Mouse (Mus musculus): Measurements from ENCODE around the gene AI597479. TPM values are rescaled to one million over a fixed set of nuclear protein-coding genes. Genes with fewer than 3 reads are reported as not detected.
A peak's percentile ranks its signal among the peaks of the same experiment; 100 is the strongest.

The AI597479 gene
- total RNA-seq, 2 experiments from 2014 or later, result 14.2 to 20.9 TPM

DNA sequence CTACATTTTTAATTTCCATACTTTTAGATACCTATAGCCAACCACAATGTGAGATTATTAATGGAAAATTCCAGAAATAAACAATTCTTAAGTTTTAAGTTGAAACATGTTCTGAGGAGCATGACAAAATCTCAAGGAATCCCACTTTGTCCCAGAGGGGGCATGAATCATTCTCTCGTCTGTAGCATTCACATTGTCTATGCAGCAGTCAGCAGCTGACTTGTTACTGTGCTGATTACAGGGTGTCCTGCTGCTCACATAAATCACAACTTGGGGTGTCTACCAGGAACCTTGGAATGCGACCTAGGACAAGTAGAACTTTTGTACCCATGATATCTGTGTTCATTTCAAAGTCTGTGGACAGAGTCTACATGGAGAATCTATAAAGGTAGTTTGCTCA lies 49.0 kb downstream of the AI597479 start:
- intact Hi-C loops (cut with DNase I), result no loop called here
- DNase-seq, result no peak
- Histone ChIP-seq H3K4me3 (no peak overlapping the region), H3K27ac (no peak overlapping the region)
- TF ChIP-seq CTCF (IDR thresholded peaks at IDR 0.05), result no peak

DNA sequence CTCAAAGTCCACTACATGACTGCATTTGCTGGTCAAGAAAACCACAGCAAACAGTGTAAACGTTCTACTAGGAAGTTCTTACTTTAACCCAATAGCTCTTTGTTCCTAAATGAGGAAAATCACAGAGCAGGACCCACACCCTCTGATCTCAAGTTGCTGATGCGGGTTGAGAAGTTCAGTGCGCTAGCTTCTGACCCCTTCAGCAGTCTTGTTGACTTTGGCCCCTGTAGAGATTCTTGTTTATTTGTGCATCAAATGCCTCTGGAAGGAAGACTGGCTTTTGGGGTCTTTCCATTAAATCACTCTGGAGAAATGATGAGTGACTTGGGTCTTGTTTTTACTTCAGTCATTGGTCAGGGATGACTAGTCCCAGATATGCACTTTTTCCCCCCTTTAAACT lies 51.7 kb downstream of the AI597479 start:
- Histone ChIP-seq H3K4me3 (no peak overlapping the region), H3K27ac (no peak overlapping the region)
- DNase-seq, result no peak
- no peak for TF ChIP-seq CTCF (IDR thresholded peaks at IDR 0.05)
- intact Hi-C loops (cut with DNase I), result no loop called here

DNA sequence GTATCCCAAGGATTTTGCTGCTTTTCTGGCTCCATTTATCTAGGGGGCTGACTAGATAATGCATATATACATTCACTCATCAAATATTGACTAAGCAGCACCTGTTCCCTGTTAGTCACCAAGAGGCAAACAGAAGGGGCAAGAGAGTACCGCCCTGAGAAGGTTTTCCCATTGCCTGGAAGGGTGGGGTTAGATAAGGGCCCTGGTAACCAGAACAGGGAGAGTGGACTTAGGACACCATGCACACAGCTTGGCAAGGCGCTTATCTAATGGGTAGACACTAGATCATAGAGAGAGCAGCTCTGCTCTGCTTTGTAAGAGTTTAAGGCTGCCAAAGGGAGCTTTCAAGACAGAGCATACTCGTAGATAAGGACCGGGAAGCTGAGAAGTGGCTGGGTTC lies 54.1 kb downstream of the AI597479 start:
- intact Hi-C loops (cut with DNase I), result no loop called here

DNA sequence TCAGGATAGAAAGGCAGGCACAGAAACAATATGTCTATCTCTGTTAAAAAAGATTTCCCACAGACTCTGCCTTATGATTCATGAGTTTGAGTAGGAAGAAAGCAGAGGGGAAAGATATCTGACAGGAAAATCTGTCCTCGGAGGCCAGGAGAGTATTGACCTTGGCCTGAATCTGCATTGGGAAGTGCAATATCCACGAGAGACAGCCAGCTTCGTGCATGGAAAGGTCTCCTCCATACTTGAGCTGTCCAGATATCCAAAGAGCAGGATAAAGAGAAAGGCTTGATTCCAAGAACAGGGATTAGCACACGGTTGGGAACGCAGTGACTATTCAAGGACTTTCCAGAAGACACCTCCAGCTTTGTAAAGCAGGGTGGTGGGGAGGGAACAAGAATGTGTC lies 55.0 kb downstream of the AI597479 start:
- no peak for TF ChIP-seq CTCF (IDR thresholded peaks at IDR 0.05)

More for the DNA sequence above, 54.1 kb downstream of the AI597479 start:
- no peak for TF ChIP-seq CTCF (IDR thresholded peaks at IDR 0.05)
- no peak for DNase-seq
- Histone ChIP-seq H3K4me3 (no peak overlapping the region), H3K27ac (no peak overlapping the region)

DNA sequence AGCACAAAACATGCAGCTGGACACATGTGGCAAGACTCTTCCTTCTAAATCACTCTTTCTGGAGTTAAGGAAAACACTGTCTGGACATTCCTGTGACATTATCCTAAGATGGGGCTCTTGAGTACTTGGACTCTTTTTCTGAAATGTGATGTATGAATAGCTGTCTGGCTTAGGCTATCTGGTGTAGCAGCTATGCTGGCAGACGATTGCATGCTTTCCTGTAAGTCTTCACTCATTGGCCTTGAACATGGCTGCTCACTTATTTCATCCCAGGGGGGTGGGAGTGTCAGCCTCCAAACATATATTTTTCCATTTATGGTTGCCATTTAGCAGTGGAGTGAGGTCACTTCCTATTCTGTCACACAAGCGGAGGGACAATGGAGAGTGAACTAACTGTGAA lies 56.0 kb downstream of the AI597479 start:
- H3K4me3 ChIP-seq, result no peak overlapping the region
- no peak for TF ChIP-seq CTCF (IDR thresholded peaks at IDR 0.05)
- intact Hi-C loops (cut with DNase I), result no loop called here
- DNase-seq, result no peak
- no peak overlapping the region for H3K27ac ChIP-seq

More for the DNA sequence above, 55.0 kb downstream of the AI597479 start:
- H3K4me3 ChIP-seq, result no peak overlapping the region
- no peak for DNase-seq
- H3K27ac ChIP-seq, result no peak overlapping the region
- intact Hi-C loops (cut with DNase I), result no loop called here

DNA sequence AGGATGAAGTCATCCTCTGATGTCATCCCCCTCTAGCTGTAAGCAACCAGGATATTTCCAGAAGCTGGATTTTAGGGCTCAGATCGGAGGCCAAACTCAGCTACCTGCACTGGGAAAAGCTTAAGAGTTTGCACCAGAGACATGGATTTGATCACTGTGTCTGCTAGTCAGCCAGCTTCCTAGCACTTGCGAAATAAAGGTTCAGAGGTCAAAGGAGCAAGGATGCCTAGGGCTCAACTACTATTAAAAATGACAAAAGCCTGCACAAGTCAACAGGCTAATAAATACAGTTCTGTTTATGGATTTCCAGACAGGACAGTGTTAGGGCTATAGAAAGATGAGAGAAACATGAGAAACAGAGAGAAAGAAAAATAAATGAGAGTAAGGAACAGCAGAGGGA lies 59.4 kb downstream of the AI597479 start:
- Histone ChIP-seq H3K27ac (no peak overlapping the region), H3K4me3 (no peak overlapping the region)
- no peak for TF ChIP-seq CTCF (IDR thresholded peaks at IDR 0.05)
- intact Hi-C loops (cut with DNase I), result no loop called here
- DNase-seq, result no peak

DNA sequence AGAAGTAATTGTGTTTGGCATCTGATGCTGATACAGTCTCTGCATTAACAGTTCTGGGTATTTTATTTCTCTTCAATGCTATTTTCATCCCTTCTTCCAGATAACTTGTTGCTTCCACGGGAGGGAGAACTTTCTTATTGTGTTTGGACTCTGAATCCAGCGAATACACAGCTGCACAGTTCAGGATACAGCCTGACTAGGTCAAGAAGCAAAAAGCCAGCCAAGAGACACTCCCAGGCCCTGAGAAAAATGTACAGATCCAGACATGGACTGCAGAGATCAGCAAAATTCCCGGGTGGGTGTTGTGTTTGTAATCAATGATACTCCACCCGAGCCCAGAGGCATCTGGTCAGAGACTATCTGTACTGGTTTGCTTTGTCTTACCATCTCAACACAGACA lies 60.9 kb downstream of the AI597479 start:
- TF ChIP-seq CTCF (IDR thresholded peaks at IDR 0.05), result no peak
- intact Hi-C loops (cut with DNase I), result no loop called here
- Histone ChIP-seq H3K4me3 (no peak overlapping the region), H3K27ac (no peak overlapping the region)
- DNase-seq, result no peak

DNA sequence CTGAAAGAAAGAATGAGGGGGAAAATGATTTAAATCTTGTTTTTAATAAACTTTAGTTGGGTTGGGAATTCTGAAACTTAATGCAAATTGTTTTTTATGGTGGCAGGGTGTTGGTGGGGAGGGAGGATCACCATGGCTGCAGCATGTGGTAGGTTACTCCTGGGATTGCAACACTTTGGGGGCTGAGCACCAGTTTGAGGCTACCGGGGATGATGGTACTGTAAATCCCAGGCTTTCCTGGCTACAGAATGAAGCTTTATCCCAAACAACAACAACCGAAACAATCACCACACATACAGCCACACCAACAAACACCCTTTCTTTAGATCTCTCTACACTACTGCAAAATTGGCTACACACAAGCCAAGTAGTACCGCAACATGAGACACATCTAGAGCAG lies 63.9 kb downstream of the AI597479 start:
- intact Hi-C loops (cut with DNase I), result no loop called here
- Histone ChIP-seq H3K4me3 (peak overlapping the region; percentile 88), H3K27ac (no peak overlapping the region)
- DNase-seq, result no peak
- no peak for TF ChIP-seq CTCF (IDR thresholded peaks at IDR 0.05)

DNA sequence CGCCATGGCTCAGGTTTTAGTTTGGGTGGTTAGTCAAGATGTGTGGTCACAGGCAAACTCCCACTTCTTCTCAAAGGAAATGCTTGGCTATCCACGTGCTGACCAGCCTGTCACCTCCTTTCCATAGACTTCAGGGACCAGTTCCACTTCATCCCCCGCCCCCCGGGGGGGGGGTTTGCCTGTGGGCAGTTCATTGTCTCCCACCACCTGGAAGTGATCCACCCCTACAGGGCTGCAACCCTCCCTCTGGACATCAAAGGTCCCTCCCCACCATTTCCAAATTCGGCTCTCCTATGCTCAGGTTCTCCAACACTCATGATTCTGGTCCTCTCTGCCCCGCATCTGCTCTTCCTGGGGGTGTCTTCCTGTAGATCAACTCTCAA lies 64.6 kb downstream of the AI597479 start:
- DNase-seq, result no peak
- Histone ChIP-seq H3K27ac (peak overlapping the region; percentile 83), H3K4me3 (peak overlapping the region; percentile 88)
- intact Hi-C loops (cut with DNase I), result no loop called here
- TF ChIP-seq CTCF (IDR thresholded peaks at IDR 0.05), result no peak

DNA sequence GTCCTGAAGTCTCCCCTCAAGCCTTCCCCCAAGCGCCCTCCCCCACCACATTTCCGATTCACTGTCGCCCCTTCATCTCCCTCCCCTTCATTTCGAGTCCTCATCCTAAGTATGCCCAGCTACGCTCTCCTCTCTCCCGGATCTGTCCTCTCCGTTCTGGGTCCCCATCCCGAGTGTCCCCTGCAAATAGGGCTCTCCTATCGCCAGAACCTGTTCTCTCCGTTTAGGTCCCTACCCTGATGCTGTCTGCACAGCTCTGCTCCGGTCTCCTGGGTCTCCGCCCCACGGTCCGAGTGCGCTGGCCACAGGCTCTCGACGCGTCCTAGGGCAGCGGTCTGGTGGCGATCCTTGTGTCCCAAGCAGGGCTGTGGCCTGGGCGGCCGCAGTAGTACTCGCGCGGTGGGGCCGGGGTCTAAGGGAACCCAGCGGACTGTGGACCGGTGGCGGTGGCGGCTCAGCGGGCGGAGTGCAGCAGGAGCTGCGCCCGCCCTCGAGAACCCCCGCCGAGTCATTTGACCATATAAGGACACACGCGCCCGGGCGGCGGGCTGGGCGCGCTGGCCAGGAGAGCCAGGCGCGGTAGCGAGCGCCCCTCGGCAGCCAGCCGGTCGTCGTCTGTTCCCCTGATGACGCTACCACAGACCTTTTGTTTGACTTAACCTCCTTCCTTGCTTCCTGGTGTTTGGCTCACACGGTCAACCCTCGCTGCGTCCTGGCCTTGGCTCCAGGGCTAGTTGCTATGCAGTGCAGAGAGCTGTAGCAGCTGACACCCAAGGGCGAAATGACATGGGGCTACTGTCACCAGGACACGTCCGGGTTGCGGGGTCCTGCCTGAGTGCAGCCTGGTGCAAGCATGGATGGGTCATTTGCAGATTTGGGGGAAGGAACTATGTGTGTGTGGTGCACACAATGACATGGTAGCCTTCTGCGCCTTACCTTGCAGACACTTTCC lies 65.2 kb downstream of the AI597479 start:
- peak overlapping the region; percentile 88 for H3K4me3 ChIP-seq
- DNase-seq, result peak; percentile 78
- intact Hi-C loops (cut with DNase I), result no loop called here
- no peak for TF ChIP-seq CTCF (IDR thresholded peaks at IDR 0.05)
- H3K27ac ChIP-seq, result peak overlapping the region; percentile 83

DNA sequence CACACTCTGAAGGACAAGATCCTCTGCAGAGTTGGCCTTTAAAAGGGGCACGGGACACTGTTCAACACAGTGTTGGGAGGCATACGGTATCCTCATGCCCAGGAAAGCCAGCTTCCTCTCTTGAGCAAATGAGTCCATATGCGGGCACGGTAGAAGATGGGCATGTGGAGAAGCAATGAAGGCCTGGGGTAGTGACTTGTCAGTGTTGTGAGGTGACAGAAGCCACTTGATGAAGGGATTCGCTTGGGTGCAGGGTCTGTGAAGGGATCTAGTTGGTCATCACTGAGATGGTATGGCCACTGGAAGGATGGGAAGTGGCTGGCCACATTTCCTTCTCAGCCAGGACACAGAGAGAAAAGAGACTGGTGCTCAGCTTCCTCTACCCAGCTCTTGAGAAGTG lies 66.1 kb downstream of the AI597479 start:
- TF ChIP-seq CTCF (IDR thresholded peaks at IDR 0.05), result no peak
- no peak overlapping the region for H3K4me3 ChIP-seq
- H3K27ac ChIP-seq, result no peak overlapping the region
- no peak for DNase-seq
- intact Hi-C loops (cut with DNase I), result no loop called here

Other genes starting within 250 kb of the AI597479 start
- gene Mrps9, start 247.5 kb upstream of the AI597479 start, total RNA-seq (2021), result 10 to 100 TPM; 43.6 to 59.1 TPM
- not detected for gene Gpr45, start 145.8 kb upstream of the AI597479 start, total RNA-seq (2021)
- gene Tgfbrap1, start 73 bp upstream of the AI597479 start, total RNA-seq (2021), result 10 to 100 TPM; 13.0 to 13.1 TPM
- 1 to 10 TPM; 3.0 to 8.3 TPM for gene Fhl2, start 98.3 kb downstream of the AI597479 start, total RNA-seq (2021)